Mouse (Mus musculus): ENCODE measurements around the gene Lysmd4. TPM values are rescaled to one million over a fixed set of nuclear protein-coding genes. Genes with fewer than 3 reads are reported as not detected.
A peak's percentile ranks its signal among the peaks of the same experiment; 100 is the strongest.

The Lysmd4 gene
- total and polyA plus RNA-seq, 3 experiments = 4.0 to 12.0 (median 5.0) TPM

DNA sequence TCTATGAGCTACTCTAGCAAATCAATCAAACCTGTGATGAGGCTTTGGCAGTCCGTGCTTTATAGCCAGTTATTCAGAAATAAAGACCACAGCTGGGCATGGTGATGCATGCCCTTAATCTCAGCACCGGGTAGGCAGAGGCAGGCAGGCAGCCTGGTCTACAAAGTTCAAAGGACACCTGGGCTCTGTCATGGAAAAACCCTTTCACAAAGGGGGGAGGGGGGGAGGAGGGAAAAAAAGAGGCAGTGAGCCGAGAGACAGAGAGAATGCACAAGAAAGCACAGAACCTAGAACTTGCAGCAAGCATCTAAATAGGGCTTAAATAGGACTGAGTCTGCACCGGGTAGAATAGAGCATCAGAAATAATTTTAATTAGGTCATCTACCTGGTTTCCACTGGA, 130.6 kb downstream of the Lysmd4 start:
- no peak overlapping the region; the same call in 1 of the 2 replicates for H3K9ac ChIP-seq (ENCODE audit: insufficient read depth, low read depth)
- H3K36me3 ChIP-seq (replicated peaks in 1 of 2; ENCODE audit: control insufficient read depth in 1 of 2, insufficient read depth in 1 of 2, low read length in 1 of 2) = peaks cover 5 to 24% of the 10 kb centered on the region in 2 experiments
- DNase-seq (ENCODE audit: extremely low read depth) = peak; percentile 75
- no peak overlapping the region; the same call in 1 of the 2 replicates for H3K27ac ChIP-seq (ENCODE audit: insufficient read depth, low read depth)
- peaks cover 58% of the 10 kb centered on the region for H3K79me2 ChIP-seq (replicated peaks; ENCODE audit: control insufficient read depth, extremely low read depth, insufficient read depth, poor library complexity, severe bottlenecking)
- dilution Hi-C loops (cut with MboI; ENCODE audit: extremely low pct_ligation_motif_present, extremely low pct_unique_long_range_greater_than_20kb, low sequenced_read_pairs) (no loop called here), in situ Hi-C loops (cut with MboI; ENCODE audit: low pct_ligation_motif_present, low pct_unique_long_range_greater_than_20kb, low sequenced_read_pairs) (loop anchor here (25.0 kb wide), 1 partner anchor 116 kb away; no protein-coding TSS in a partner anchor)
- H3K27me3 ChIP-seq (replicated peaks) = no peaks in the 10 kb centered on the region
- peaks cover 4% of the 10 kb centered on the region for H3K9me3 ChIP-seq (replicated peaks; ENCODE audit: low read length)
- H3K4me1 ChIP-seq (ENCODE audit: control insufficient read depth in 1 of 2, insufficient read depth in 2 of 2) = peaks cover 2 to 59% of the 10 kb centered on the region in 2 experiments; a peak in 2 of 4 replicates
- no peak for TF ChIP-seq ZKSCAN1 (IDR thresholded peaks at IDR 0.05; ENCODE audit: borderline replicate concordance, low read depth, low read length)
- no peak for TF ChIP-seq GABPA (IDR thresholded peaks at IDR 0.05; ENCODE audit: insufficient replicate concordance, low read depth, low read length)
- TF ChIP-seq MYC (IDR thresholded peaks at IDR 0.05; ENCODE audit: low read depth, low read length) = no peak
- no peak for TF ChIP-seq USF2 (conservative IDR thresholded peaks at IDR 0.05; ENCODE audit: low read depth, low read length)
- no peak for TF ChIP-seq NRF1 (IDR thresholded peaks at IDR 0.05; ENCODE audit: low read depth, low read length)
- TF ChIP-seq POLR2AphosphoS2 (IDR thresholded peaks at IDR 0.05; ENCODE audit: low read depth, low read length) = no peak
- TF ChIP-seq SIN3A (IDR thresholded peaks at IDR 0.05; ENCODE audit: low read length) = 0 out of 2 replicates have a peak, but pooled peaks have one; percentile 20
- no peak for TF ChIP-seq SMC3 (IDR thresholded peaks at IDR 0.05; ENCODE audit: low read depth, low read length)
- no peak for TF ChIP-seq PAX5 (IDR thresholded peaks at IDR 0.05; ENCODE audit: low read length)
- TF ChIP-seq RCOR1 (conservative IDR thresholded peaks at IDR 0.05; ENCODE audit: low read depth, low read length) = no peak
- no peak for TF ChIP-seq HCFC1 (IDR thresholded peaks at IDR 0.05; ENCODE audit: low read depth, low read length)
- no peak for TF ChIP-seq MAFK (IDR thresholded peaks at IDR 0.05; ENCODE audit: insufficient replicate concordance, low read length)
- no peak for TF ChIP-seq JUND (conservative IDR thresholded peaks at IDR 0.05; ENCODE audit: low read depth, low read length)
- TF ChIP-seq ZMIZ1 (IDR thresholded peaks at IDR 0.05; ENCODE audit: low read depth, low read length) = no peak
- TF ChIP-seq NELFE (IDR thresholded peaks at IDR 0.05; ENCODE audit: low read depth, low read length) = no peak
- peak; percentile 76 for TF ChIP-seq TCF12 (IDR thresholded peaks at IDR 0.05; ENCODE audit: low read depth, low read length)
- no peak for TF ChIP-seq POLR2A (IDR thresholded peaks at IDR 0.05; ENCODE audit: low read depth, low read length)
- no peak; the same call in 1 of the 2 replicates for TF ChIP-seq MXI1 (IDR thresholded peaks at IDR 0.05; ENCODE audit: low read depth, low read length)
- peak; percentile 76 for TF ChIP-seq ZNF384 (IDR thresholded peaks at IDR 0.05; ENCODE audit: low read depth, low read length)
- no peak for TF ChIP-seq KAT2A (IDR thresholded peaks at IDR 0.05; ENCODE audit: insufficient replicate concordance, low read length)
- no peak for TF ChIP-seq BHLHE40 (IDR thresholded peaks at IDR 0.05; ENCODE audit: low read depth, low read length)
- peak; percentile 83 for TF ChIP-seq CHD2 (IDR thresholded peaks at IDR 0.05; ENCODE audit: low read length)
- no peak for TF ChIP-seq ZC3H11A (IDR thresholded peaks at IDR 0.05; ENCODE audit: low read depth, low read length)
- TF ChIP-seq JUN (IDR thresholded peaks at IDR 0.05; ENCODE audit: insufficient read depth, low read depth, low read length) = no peak
- no peak for TF ChIP-seq ELF1 (IDR thresholded peaks at IDR 0.05; ENCODE audit: low read depth, low read length)
- TF ChIP-seq IRF4 (IDR thresholded peaks at IDR 0.05; ENCODE audit: low read depth, low read length) = peak; percentile 48; the same call in 1 of the 2 replicates
- peak; percentile 76 for TF ChIP-seq MAZ (IDR thresholded peaks at IDR 0.05; ENCODE audit: low read depth, low read length)
- no peak; the same call in 1 of the 2 replicates for TF ChIP-seq MEF2A (IDR thresholded peaks at IDR 0.05; ENCODE audit: borderline replicate concordance, low read depth, low read length)
- no peak for TF ChIP-seq TBP (conservative IDR thresholded peaks at IDR 0.05; ENCODE audit: low read depth, low read length)
- TF ChIP-seq EP300 (IDR thresholded peaks at IDR 0.05; ENCODE audit: low read length) = peak; percentile 65
- TF ChIP-seq ETS1 (conservative IDR thresholded peaks at IDR 0.05; ENCODE audit: low read depth, low read length) = 0 out of 2 replicates have a peak, but pooled peaks have one; percentile 38
- no peak for TF ChIP-seq CHD1 (IDR thresholded peaks at IDR 0.05; ENCODE audit: low read depth, low read length)
- no peak for TF ChIP-seq RAD21 (IDR thresholded peaks at IDR 0.05; ENCODE audit: low read depth, low read length)
- no peak for TF ChIP-seq USF1 (IDR thresholded peaks at IDR 0.05; ENCODE audit: low read depth, low read length)
- no peak for TF ChIP-seq E2F4 (IDR thresholded peaks at IDR 0.05; ENCODE audit: insufficient replicate concordance, low read depth, low read length)
- TF ChIP-seq MAX (IDR thresholded peaks at IDR 0.05; ENCODE audit: low read length) = no peak
- TF ChIP-seq CTCF (conservative IDR thresholded peaks at IDR 0.05 in 1 of 2, IDR thresholded peaks at IDR 0.05 in 1 of 2; ENCODE audit: low read depth in 2 of 2, low read length in 2 of 2) = no peak
- no peak for TF ChIP-seq UBTF (IDR thresholded peaks at IDR 0.05; ENCODE audit: low read depth, low read length)
- H3K4me2 ChIP-seq (ENCODE audit: insufficient read depth, low read depth, poor library complexity, severe bottlenecking) = peak overlapping the region; percentile 41; the same call in 1 of the 2 replicates
- H3K4me3 ChIP-seq (replicated peaks in 1 of 3; ENCODE audit: low read depth in 2 of 3, low read length in 2 of 3, poor library complexity in 1 of 3) = no peak overlapping the region

Measured in CH12.LX (cell line).